Mouse (Mus musculus): ENCODE measurements around the gene Rpp30.

- TF ChIP-seq POLR2A (IDR thresholded peaks at IDR 0.05; ENCODE audit: control insufficient read depth, low read depth, low read length) (no peak), CTCF (IDR thresholded peaks at IDR 0.05; ENCODE audit: control insufficient read depth, insufficient read depth, insufficient replicate concordance, low read depth, low read length) (no peak)
Observed at GRCm38 (mm10) chr19:36097194-36097593, 13.7 kb downstream of the Rpp30 start.

All from testis, adult 2 months (tissue).